Mouse (Mus musculus): ENCODE measurements around the gene Zhx3.

- TF ChIP-seq CTCF (IDR thresholded peaks at IDR 0.05; ENCODE audit: low read depth, low read length) = no peak
- no peak for TF ChIP-seq EP300 (IDR thresholded peaks at IDR 0.05; ENCODE audit: insufficient read depth, low read depth, low read length)
Observed at GRCm38 (mm10) chr2:160724536-160724935, 148.3 kb downstream of the Zhx3 start.
